Mouse (Mus musculus) embryonic facial prominence, embryonic 14.5 days (tissue): Measurements from ENCODE around the gene Rnf151. TPM values are rescaled to one million over a fixed set of nuclear protein-coding genes. Genes with fewer than 3 reads are reported as not detected.

Source experiments
- ATAC-seq: fragments of 200-750 bp; cut with Nextera tagmentation; 2 replicates; pipeline ENCODE4 v1.8.0; 2017; ENCODE audit warnings: low read depth, moderate number of reproducible peaks, moderate TSS enrichment
- DNase-seq: peaks from one replicate; pipeline ENCODE4 v3.0.0-alpha.2; 2015; ENCODE audit warnings: low spot score
- H3K27ac ChIP-seq: fragments of 300-500 bp; sonication (generic); replicated peaks from 2 replicates; pipeline ENCODE4 v1.5.1; 2014; ENCODE audit warnings: low read depth, mild to moderate bottlenecking, low read length, moderate library complexity
- H3K27me3 ChIP-seq: fragments of 300-500 bp; sonication (generic); replicated peaks from 2 replicates; pipeline ENCODE4 v1.6.1; 2014; ENCODE audit warnings: low read length; ENCODE audit not compliant: control insufficient read depth, insufficient read depth
- H3K36me3 ChIP-seq: fragments of 300-500 bp; sonication (generic); 2 replicates; pipeline ENCODE4 v1.6.1; 2014; ENCODE audit warnings: low read length, mixed read lengths; ENCODE audit not compliant: control insufficient read depth, insufficient read depth
- H3K4me1 ChIP-seq: fragments of 300-500 bp; sonication (generic); 2 replicates; pipeline ENCODE4 v1.6.1; 2014; ENCODE audit warnings: antibody characterized with exemption, low read length; ENCODE audit not compliant: control insufficient read depth, insufficient read depth
- H3K4me2 ChIP-seq: fragments of 300-500 bp; sonication (generic); 2 replicates; pipeline ENCODE4 v1.6.1; 2014; ENCODE audit warnings: low read depth, mild to moderate bottlenecking, low read length, moderate library complexity, mixed read lengths
- H3K4me3 ChIP-seq: fragments of 300-500 bp; sonication (generic); 2 replicates; pipeline ENCODE4 v1.5.1; 2014; ENCODE audit warnings: low read depth, mild to moderate bottlenecking, low read length
- H3K9ac ChIP-seq: fragments of 300-500 bp; sonication (generic); 2 replicates; pipeline ENCODE4 v1.6.1; 2014; ENCODE audit warnings: low read depth, mild to moderate bottlenecking, low read length, moderate library complexity, mixed read lengths
- H3K9me3 ChIP-seq: fragments of 300-500 bp; sonication (generic); 2 replicates; pipeline ENCODE4 v1.6.1; 2016; ENCODE audit warnings: low read length; ENCODE audit not compliant: control insufficient read depth
- WGBS: fragments of 180-500 bp; shearing (Covaris S2); extraction: QIAGEN DNeasy Blood & Tissue Kit; methylation state at CpG from one replicate; pipeline ENCODE4 v1.1.7; 2014; 5-methylcytosine and 5-hydroxymethylcytosine counted together
- polyA plus RNA-seq: library from polyadenylated mRNA; unstranded; fragments of >200 nt; fragmentation: Nextera tagmentation; extraction: Ambion mirVana; gene quantifications from 2 replicates; pipeline ENCODE4 v1.2.1, GENCODE M21; 2014

The Rnf151 gene
- polyA plus RNA-seq, 1 experiment from 2014 or later, result not detected

DNA sequence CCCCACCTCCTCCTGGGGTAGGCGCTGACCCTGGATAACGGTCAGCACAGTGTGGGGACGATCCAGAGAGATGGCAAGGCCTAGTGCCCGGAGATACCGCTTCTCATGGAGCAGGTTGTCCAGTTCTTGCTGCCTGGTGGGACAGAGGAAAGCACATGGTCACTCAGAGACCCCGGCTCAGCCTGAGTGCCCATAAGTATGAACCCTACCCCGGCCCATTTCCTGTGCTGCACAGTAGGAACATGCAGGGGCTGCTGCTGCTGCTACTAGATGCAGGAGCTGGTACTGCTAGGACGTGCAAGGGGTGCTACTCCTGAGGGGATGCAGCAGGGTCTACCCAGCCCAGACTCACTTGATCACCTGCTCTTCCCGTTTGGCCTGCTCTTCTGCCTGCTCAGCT lies 16.6 kb downstream of the Rnf151 start:
- Histone ChIP-seq H3K9me3 (no peaks in the 10 kb centered on the region), H3K36me3 (peaks cover 53% of the 10 kb centered on the region), H3K27me3 (no peaks in the 10 kb centered on the region), H3K27ac (no peak overlapping the region), H3K4me3 (no peak overlapping the region), H3K9ac (no peak overlapping the region; the same call in 1 of the 2 replicates), H3K4me1 (peaks cover 11% of the 10 kb centered on the region), H3K4me2 (no peak overlapping the region)
- WGBS, result 94% methylated on average over 9 of the region's 9 CpGs
- ATAC-seq (no peak), DNase-seq (no peak)

DNA sequence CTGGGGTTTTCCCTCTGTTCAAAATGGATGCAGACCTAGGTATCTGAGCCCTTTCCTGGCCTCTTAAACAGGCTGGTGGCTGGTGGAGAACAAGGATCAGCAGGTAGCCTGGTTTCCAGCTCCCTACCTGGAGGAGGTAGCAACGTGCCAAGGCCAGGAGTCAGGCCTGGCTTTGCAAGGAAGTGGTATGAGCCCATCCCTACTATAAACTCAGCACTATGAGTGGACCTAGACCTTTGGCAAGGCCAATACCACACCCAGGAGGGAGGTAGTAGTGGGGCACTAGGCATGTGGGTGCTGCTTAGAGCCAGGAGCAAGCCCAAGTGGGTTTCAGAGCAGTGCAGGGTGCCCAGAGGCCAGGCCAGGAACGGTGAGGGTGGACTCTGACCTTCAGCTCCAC lies 18.4 kb downstream of the Rnf151 start:
- WGBS, result 75% methylated on average over 2 of the region's 2 CpGs
- DNase-seq (no peak), ATAC-seq (no peak)
- Histone ChIP-seq H3K9ac (no peak overlapping the region), H3K4me1 (peaks cover 16% of the 10 kb centered on the region), H3K27ac (no peak overlapping the region), H3K27me3 (no peaks in the 10 kb centered on the region), H3K4me2 (no peak overlapping the region), H3K4me3 (no peak overlapping the region), H3K36me3 (peaks cover 44% of the 10 kb centered on the region), H3K9me3 (no peaks in the 10 kb centered on the region)

DNA sequence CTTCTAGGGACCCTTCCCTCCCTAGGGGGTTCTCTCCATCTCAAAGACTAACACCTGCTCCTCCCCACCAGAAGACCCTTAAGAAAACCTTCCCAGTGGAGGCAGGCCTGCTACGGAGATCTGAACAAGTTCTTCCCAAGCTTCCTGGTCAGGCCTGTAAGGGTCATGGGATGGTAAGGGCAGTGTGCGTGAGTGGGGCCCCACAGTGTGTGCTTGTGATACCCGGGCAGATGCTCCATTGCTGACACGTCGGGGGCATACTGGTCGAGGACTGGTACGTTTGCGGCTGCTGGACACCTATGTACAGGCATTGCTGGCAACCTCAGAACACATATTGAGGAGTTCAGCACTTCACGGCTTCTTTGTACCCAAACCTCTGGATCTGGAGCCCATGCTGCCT lies 19.1 kb downstream of the Rnf151 start:
- Histone ChIP-seq H3K4me2 (peak overlapping the region; percentile 26; the same call in 1 of the 2 replicates), H3K9me3 (no peaks in the 10 kb centered on the region), H3K9ac (0 out of 2 replicates have a peak overlapping the region, but pooled peaks have one; percentile 40), H3K27me3 (no peaks in the 10 kb centered on the region), H3K27ac (0 out of 2 replicates have a peak overlapping the region, but pooled peaks have one; percentile 6), H3K4me1 (peaks cover 16% of the 10 kb centered on the region), H3K4me3 (no peak overlapping the region), H3K36me3 (peaks cover 41% of the 10 kb centered on the region)
- WGBS, result 72% methylated on average over 9 of the region's 9 CpGs
- DNase-seq (no peak), ATAC-seq (no peak)

DNA sequence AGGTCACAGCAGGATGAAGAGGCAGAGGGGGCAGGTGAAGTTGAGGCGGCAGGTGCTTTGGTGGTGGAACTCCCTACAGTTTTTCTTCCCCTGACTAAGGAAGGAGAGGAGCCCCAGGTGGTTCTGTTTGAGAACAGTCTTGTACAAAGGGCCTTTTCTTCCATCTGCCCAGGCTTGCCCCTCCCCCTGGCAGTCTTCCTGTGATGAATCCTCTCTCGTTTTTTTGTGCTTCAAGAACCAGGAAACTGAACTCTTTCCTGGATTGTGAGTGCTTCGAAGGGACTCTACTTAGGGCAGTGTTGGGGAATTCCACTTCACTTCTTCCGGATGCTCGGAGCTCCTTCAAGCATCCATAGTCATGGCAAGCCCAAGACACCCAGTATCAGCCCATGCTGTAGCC lies 19.9 kb downstream of the Rnf151 start:
- Histone ChIP-seq H3K4me1 (peaks cover 16% of the 10 kb centered on the region), H3K9me3 (no peaks in the 10 kb centered on the region), H3K27ac (0 out of 2 replicates have a peak overlapping the region, but pooled peaks have one; percentile 6), H3K4me3 (no peak overlapping the region), H3K36me3 (peaks cover 44% of the 10 kb centered on the region), H3K9ac (no peak overlapping the region), H3K4me2 (peak overlapping the region; percentile 26; the same call in 1 of the 2 replicates), H3K27me3 (no peaks in the 10 kb centered on the region)
- DNase-seq (peak; percentile 57), ATAC-seq (no peak)
- 13% methylated on average over 4 of the region's 5 CpGs for WGBS

DNA sequence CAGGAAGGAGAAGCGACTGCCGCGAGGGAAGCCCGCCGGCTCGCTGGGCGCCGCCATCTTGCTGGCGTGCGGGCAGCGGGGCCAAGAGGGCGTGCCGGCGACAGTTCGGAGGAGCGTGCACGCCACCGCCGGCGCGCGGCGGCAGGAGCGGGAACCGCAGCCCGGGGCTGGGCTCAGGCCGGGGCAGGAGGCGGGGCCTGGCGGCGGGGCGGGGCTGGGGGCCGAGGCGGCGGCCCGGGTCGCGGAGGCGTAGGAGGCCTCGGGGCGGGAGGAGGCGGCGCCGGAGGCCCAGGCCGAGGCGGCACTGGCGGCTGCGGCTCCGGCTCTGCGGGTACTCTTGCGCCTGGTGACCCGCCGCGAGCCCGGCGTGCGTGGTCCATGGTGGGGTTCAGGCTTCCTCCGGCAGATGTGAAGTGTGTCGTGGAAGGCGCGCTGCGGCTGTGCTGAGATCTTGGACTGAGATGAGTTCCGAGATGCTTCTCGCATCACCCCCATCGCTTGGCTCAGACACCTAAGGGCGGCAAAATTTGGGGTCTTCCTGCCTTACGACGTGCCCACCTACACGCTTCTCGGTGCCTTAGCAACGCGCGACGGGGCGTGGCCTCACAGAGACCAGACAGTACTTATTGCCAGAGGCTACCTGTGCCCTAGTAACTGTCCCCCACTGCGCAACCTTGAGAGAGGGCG lies 21.7 kb downstream of the Rnf151 start, which contains the start of the genes Gfer and Noxo1:
TSS of gene Gfer (minus strand) at position 146 of the 687 bp plus-strand sequence.
TSS of gene Noxo1 (plus strand) at position 224 of the 687 bp plus-strand sequence.
- Histone ChIP-seq H3K36me3 (peaks cover 38% of the 10 kb centered on the region), H3K4me1 (peaks cover 16% of the 10 kb centered on the region), H3K4me3 (peak within 1 kb of the TSS; percentile 76), H3K9ac (peak within 1 kb of the TSS; percentile 84), H3K27ac (peak within 1 kb of the TSS; percentile 78), H3K4me2 (peak within 1 kb of the TSS; percentile 88), H3K27me3 (no peaks in the 10 kb centered on the region), H3K9me3 (no peaks in the 10 kb centered on the region)
- DNase-seq (peak; percentile 92), ATAC-seq (peak; percentile 95)
- WGBS, result 1% methylated on average over 14 of the region's 76 CpGs

DNA sequence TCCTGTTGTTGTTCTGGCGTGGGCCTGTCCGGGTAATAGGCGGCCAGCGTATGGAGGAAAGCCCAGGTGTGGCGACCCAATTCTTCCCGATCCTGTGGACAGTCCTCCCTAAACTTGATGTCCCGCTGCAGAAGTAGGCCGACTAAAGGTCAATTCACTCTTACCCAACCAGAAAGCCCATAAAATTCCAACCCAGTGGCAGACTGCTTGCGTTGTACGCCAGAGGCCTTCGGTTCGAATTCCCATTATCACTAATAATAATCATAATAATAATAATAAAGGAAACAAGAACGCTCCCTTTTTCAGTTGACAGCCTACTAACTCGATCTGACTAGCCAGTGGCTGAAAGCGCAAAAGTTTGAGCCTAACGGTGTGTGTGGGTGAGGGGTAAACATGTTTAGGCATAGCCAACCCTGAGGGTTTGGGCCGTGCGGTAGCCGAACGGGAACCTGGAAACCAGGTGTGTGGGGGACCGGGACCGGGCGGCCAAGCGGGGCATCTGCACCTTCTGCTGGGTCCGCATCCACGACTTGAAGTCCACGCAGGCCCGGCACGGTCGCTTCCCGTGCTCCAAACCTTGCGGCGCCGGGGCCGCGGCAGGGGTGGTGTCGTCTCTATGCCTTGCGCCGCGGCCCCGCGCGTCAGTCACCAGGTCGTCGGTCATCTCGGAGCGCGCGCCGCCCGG lies 22.4 kb downstream of the Rnf151 start:
- H3K9me3 ChIP-seq, result no peaks in the 10 kb centered on the region
- 8% methylated on average over 36 of the region's 51 CpGs for WGBS
- H3K27me3 ChIP-seq, result peaks cover 5% of the 10 kb centered on the region
- H3K4me3 ChIP-seq, result peak overlapping the region; percentile 76
- peak overlapping the region; percentile 88 for H3K4me2 ChIP-seq
- peak overlapping the region; percentile 84 for H3K9ac ChIP-seq
- H3K27ac ChIP-seq, result peak overlapping the region; percentile 78
- ATAC-seq (no peak; the same call in 1 of the 2 replicates), DNase-seq (no peak)
- H3K36me3 ChIP-seq, result peaks cover 31% of the 10 kb centered on the region
- H3K4me1 ChIP-seq, result peaks cover 16% of the 10 kb centered on the region

DNA sequence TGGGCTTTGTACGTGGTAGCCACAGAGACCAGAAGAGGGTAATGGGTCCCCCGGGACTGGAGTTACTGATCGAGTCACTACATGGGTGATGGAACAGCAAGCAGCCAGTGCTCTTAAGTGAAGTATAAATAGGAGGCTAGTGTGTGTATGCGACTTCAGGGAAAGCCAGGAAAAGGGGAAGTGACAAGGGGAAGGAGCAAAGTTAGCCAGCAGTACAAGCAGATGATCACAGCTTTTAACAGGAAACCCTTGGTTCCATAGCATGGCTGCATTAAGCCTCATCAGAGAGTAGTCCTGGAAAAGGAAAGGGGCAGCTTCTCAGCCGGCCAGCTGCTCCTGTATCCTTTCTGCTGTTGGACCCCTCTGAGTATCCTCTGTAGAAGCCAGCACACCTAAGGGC lies 25.5 kb downstream of the Rnf151 start:
- ATAC-seq, result no peak
- Histone ChIP-seq H3K27ac (no peak overlapping the region), H3K36me3 (peaks cover 19% of the 10 kb centered on the region), H3K4me3 (no peak overlapping the region), H3K9ac (no peak overlapping the region), H3K4me2 (no peak overlapping the region), H3K27me3 (peaks cover 36% of the 10 kb centered on the region), H3K4me1 (peaks cover 15% of the 10 kb centered on the region), H3K9me3 (no peaks in the 10 kb centered on the region)
- 91% methylated on average over 5 of the region's 5 CpGs for WGBS
- DNase-seq, result no peak

DNA sequence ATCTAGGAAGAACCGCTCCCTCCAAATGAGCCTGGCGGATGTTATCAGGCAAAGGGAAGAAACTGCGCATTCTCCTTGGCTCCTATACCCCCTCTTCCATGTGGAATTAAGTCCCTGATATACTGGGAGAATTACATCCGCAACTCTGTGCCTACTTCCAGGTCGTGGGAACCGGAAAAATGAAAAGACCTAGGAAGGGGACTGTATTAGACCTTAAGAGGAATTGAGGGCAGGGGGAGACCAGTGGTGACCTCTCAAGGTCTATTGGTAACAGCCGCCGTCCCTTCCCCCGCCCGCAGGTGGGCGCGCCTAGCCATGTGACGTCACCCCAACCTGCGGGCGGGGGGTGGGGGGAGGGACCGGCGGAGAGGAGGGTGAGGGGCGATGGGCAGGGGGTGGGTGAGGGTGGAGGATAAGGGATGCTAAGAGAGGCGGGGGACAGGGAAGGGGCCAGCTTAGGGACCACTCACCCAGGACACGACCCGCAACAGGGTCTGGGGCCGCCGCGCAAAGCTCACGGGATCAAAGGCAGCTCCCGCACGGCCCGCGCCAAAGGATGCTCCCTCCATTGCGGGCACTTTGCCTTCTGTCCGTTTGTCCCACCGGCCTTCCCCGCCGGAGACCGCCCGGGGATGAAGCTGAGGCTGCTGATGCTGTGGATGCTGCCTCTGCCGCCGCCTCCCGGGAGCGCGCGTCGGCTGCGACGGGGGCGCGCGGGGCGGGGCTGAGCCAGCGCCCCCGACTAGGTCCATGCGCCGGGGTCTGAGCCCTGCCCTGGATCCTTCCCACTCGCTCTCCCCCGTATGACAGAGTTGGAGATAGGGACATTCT lies 28.4 kb downstream of the Rnf151 start, which contains the start of gene Syngr3:
TSS of gene Syngr3 (minus strand) at position 705 of the 831 bp plus-strand sequence.
- no peak within 1 kb of the TSS for H3K27ac ChIP-seq
- peak; percentile 15; the same call in 1 of the 2 replicates for ATAC-seq
- under 1% methylated on average over 37 of the region's 55 CpGs for WGBS
- peak within 1 kb of the TSS; percentile 69 for H3K9ac ChIP-seq
- H3K4me3 ChIP-seq, result peak within 1 kb of the TSS; percentile 55
- peaks cover 40% of the 10 kb centered on the region for H3K27me3 ChIP-seq
- DNase-seq, result no peak
- H3K4me2 ChIP-seq, result peak within 1 kb of the TSS; percentile 92
- no peaks in the 10 kb centered on the region for H3K9me3 ChIP-seq
- H3K4me1 ChIP-seq, result peaks cover 9% of the 10 kb centered on the region
- peaks cover 19% of the 10 kb centered on the region for H3K36me3 ChIP-seq
